Mouse (Mus musculus) naive thymus-derived CD4-positive, alpha-beta T cell, adult 2 months (primary cell): Measurements from ENCODE around the gene Cep63.

ENCODE experiments used
- DNase-seq: peaks from one replicate; pipeline ENCODE4 v3.0.0-alpha.2; 2011; ENCODE audit warnings: low read depth

The Cep63 gene

DNA sequence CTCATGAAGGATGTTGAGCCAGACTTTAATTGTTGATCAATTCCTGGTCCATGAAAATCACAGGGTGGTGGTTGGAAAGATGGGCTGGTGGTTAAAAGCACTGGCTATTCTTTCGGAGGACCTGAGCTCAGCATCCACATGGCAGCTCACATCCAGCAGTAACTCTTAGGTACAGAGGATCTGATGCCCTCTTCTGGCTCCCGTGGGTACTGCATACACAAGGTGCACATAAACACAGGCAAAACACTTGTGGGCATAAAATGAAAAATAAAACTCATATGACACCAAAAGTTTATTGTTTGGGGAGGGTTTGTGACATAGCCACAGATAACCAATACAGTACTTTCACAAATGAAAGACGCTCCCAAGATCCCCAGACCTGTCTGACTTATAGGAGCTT lies 67.9 kb downstream of the Cep63 start:
- DNase-seq: no peak

DNA sequence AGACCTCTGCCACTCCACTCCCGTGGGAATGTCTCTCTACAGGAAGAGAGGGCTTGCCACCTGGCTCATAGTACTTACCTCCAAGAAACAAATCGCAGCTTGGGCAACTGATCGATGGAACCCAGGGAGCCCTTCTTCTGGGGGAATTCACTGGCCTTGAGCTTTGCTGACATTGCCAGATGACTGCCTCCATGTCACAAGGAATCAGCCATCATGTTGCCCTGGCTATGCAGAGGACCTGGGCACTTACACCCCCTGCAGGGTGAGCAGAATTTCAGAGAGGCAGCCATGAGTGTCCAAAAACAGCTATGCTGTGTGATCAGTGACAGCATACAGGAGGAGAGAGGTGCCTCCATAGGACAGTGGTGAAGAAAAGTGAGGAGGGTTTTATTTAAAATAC lies 72.6 kb downstream of the Cep63 start:
- DNase-seq: no peak

DNA sequence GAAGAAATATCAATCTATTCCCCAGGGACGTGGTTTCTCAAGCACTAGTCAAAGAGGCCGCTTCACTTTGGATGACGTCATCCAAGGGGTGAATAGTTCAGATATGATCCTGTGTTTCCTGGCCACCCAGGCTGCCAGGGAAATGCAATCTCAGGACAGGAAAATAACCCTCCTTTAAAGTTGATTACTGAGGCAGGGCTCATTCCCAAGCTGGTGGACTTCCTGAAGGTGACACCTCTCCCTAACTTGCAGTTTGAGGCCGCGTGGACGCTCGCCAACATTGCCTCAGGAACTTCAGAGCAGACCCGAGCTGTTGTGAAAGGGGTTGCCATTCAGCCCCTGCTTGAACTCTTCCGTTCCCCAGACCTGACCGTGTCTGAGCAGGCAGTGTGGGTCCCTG lies 74.6 kb downstream of the Cep63 start:
- no peak for DNase-seq

DNA sequence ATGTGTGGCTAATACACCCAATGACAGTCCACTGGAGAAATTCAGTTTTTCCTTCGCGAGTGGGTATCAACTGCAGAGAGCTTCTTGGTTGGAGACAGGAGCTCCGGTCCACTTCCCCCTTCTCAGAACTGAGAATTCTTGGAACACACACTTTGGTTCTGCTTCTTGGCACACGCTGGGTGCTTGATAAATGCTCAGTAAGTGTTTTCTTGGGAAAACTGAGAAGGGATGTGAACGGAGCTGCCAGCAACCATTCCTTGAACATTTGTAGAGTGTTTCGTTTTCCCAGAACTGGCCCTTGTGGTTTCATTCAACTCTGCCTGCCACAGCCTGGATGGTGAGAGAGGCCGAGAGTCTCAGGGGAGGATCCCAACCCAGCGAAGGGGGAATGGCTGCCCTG lies 77.1 kb downstream of the Cep63 start:
- no peak for DNase-seq

DNA sequence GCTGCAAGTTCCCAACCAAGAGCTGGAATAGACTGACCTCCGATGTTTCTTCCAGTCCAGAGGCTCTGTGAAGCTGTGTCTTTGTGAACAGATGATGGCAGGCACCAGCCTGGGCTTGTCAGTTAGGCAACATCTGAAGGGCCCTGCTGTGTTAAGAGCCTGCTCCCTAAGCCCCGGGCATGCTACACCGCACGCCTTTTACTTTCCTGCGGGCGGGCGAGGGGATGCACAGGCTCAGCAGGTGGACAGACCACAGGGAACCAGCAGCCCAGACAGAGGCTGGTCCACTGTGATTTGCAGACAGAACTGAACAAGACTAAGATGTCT lies 79.3 kb downstream of the Cep63 start:
- no peak for DNase-seq

DNA sequence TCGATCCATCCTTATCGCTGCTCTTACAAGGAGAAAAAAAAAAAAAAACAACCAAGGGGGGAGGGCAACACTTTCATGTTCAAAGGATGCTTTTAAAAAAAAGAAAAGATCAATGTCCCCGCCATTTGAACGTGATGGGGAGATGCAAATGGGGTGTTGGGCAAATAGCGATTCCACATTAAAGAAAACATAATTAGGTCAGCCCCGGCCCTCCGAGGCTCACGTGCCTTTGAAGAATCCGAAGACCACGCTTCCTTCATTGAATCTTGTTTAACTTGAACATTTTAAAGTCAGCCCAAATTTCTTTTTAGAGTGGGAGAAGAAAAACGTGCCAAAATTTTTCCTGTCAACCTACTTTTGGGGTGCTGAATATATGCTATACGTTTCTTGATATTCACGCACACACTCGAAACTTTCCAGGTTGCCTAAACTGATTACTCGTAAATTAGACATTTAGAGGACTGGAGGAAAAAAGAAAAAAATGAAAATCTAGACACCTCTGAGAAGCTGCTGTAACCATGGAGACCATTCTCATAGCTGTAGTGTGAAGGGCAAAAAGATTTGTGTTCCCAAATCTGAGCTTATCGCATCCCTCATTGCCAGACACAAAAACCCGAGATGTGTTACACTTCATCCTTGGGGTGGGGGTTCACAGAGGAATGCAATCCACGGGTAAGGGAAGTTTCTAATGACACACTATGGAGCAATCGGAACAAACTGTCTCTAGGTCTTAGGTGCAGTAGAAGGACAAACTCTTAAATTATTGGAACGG lies 79.9 kb downstream of the Cep63 start:
- no peak for DNase-seq

DNA sequence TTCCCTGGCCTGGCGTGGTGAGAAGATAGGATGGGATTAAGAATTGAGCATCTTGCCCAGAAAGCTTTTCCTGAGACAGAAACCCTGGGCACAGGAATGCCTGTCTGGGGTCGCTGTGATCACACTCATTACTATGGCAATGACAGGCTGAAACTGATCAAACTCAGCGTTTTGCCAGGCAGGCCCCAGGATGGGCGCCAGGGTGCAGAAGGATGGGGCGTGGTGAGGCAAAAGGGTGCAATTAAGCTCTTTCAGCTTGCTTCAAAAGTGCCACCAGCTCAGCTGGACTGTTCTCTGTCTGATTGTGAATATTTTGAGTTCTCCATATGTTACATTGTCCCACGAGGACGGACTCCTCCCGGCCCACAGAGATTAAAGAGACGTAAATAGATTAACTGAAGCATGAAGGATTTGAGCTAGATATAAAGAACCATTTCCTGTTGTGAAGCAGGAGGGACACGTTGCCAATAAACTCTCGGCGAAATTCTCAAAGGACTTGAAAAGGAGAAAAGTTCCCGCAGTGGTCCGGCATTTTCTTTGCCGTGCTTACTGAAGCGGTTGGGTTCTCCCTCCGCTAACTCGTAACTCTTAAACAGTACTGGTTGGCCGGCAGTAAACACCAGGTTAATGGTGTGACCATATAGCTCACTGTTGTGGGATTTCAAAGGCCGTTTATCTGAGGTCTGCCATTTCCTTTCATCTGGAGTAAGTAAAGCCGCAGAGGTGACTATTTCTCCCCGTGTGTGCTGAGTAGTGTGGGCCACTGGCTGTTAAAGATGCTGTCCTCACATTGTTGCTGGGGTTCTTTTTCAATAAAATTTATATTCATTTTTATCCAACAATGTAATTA lies 80.7 kb downstream of the Cep63 start:
- DNase-seq: no peak

DNA sequence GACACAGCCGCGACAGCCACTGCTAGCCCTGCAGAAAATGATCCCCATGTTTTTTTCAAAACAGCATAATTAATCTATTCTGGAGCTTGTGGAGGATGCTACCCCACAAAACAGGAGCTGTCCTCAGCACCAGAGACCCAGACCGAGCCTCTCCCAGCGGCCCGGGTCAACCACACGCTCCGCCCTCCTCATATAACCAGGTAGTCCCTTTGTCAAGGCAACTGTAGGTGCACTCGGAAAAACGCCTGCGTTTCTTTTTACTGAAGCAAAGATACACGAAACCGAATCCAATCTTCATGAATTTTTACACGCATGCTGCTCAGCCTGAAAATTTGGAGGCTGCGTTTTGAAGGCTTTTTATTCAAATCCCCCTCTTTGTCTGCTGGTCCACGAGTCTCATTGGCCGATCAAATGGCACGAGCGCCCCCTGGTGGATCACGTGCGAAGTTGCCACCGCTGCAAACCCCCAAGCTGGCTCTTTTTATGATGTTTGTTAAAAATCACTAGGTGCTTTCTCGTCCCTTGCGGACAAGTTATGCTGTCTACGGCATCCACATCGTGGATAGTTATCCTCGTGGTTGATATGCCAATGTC lies 81.5 kb downstream of the Cep63 start:
- peak; percentile 84 for DNase-seq

DNA sequence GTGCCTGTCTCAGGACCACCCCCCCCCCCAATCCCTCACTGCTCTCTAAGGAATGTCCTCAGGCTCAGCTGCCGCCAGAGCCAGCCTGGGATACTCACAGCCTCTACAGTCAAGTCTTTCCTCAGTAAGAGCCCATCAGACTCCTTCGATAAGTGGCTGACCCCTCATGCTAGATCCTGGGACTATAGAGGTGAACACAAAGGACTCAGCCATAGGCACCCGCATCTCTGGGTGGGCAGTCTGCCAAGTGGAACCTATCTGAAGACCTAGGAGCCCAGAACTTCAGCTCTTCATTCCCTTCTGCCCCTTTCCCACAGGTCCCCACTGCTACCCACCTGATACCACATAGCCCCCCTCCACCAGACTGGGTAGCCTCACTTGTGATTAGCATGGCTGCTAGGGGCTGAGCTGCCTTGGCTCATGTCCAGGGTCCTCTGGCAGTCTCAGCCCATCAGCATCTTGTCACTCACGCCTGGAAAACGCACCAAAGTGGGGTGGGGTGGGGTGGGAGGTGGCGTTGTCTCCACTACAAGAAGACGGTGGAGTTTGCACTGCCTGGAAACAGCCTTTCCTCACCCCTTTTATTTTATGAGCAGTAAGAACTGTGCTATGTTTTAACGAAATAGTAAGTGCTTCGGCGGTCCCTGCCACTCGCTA lies 82.1 kb downstream of the Cep63 start:
- DNase-seq: peak; percentile 12

DNA sequence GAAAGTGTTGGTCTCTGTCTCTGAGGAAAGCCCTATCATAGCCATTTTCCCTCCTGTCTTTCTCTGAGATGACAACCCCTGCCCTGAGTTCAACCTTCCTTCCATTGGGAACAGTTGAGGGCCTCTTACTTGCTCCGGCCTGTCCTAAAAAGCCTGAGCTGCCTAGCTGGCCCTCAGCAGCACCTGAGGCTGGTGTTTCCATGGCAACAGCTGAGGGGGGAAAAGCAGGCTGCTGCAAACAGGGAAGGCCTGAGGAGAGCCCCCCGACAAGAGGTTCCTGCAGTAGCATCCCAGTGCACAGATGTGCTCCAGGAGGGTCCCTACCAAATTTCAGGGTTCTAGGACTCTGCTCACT lies 82.6 kb downstream of the Cep63 start:
- DNase-seq: no peak

DNA sequence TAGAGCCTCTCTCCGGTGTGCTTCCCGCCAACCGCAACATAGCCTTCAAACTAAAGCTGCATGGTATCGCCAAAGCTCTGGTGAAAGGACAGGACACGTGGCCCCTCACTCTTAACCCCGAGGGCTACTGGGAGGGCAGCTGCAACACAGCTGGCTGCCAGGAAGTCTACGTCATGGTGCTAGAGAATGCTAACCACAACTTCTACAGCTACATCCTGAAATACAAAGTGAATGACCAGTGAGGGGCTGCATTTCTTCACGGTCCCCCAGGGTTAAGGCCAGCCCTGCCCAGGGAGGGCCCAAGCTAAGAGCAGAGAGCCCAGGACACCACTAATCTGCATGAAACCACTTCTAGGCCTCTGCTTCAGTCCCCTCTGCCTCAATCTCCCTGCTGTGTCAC lies 83.8 kb downstream of the Cep63 start:
- DNase-seq: peak; percentile 21

DNA sequence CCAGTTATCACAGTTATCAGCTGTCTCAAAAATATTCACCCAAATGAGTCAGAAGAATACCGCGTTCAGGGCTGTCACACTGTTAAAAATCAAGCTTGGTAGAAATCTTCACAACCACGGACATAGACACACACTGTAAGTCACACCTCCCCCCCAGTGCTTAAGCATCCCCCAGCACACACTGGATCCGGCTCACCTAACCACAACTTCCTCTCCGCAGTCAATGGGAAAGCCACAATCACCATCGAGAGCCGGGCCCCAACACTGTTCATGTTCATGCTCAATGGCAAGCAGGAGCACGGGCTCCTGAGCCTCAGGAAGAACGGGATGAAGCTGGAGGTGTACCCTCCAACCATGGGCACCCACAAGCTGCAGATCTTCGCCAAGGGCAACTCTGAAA lies 84.7 kb downstream of the Cep63 start:
- DNase-seq: peak; percentile 41

DNA sequence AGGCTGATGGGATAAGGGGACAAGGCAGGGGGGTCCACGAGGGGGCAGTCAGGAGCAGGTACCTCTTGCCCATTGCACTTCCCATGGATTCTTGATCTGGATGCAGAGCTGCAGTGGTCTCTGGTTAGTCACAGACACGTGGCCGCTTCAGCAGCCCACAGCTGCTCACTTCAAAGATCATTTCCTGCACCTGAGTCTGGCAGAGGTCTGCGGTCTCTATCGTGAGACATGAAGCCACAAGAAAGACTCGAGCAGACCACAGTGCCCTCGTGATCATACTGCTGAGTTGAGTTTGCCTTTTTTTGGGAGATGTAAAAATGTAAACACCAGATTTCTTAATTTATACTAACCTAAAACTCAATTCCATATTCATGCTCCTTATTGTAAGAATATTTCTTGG lies 86.6 kb downstream of the Cep63 start:
- DNase-seq: peak; percentile 86

DNA sequence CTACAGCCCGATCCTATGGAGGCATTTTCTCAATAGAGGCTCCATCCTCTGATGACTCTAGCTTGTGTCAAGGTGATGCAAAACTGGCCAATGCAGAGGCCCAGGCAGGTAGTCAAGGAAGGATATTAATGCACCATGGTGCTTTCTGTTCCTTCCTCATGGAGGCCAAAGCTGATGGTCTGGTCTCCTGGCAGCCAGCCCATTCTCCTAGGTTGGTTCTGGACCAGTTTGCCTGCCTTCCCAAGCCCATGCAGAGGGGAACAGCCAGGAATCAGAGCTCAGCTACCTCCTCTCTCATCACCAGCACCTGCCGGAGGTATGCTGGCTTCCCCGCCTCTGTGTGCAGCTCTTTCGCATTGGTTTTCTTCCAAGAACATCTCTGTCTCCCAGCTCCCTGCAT lies 89.4 kb downstream of the Cep63 start:
- DNase-seq: no peak
